Mouse (Mus musculus): ENCODE results near the gene Scn3a. TPM values are rescaled to one million over a fixed set of nuclear protein-coding genes. Genes with fewer than 3 reads are reported as not detected.

Gene Scn3a
- total RNA-seq (2021): under 1 TPM; 0.19 to 0.23 TPM
- long read RNA-seq, experiment 1: 0 reads
- long read RNA-seq, experiment 2: 0 reads

GRCm38 (mm10) chr2:65566793-65567787 lies at the start of gene Scn3a:
Gene Scn3a, minus strand, starts transcription at chr2:65567627.
- peak; percentile 19 for DNase-seq (ENCODE audit: low spot score)

DNA sequence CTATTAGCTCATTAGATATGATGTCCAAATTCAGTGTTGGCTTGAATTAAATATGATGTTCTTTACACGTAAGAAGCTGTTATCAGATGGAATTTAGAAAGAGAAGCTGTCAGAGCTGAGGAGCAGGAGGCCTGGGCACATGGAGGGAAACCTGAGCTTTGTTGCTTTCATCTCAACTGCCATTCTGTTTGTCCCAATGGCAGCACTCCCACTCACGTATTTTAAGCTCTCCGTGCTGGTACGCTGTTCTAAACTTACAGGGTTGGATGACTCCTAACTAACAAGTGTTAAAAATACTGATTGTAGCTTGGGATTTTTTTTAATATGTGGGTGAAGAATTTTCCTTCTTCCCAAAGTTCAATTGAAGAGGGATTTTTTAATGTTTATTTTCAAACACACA lies 44.5 kb upstream of the Scn3a start:
- DNase-seq (ENCODE audit: low spot score): no peak

GRCm38 (mm10) chr2:65607813-65608212 lies 40.4 kb upstream of the Scn3a start:
- no peak for DNase-seq (ENCODE audit: low spot score)

DNA sequence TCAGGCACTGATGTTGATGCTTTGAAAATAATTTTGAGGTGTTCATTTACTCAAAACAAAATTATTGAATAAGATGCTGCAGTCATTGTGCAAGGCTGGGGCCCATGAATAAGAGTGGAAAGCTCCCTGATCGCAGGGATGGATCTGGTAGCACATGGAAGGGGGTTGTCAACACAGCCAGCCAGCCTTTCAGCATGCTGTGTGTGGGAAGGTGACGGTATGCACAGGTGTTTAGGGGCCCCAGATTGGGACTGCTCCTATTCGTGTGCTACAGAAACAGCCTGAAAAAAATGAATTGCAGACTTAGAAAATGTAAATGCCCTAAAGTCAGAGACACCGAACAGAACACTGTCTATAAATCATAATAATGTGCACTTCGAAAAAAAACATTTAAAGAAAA lies 20.3 kb upstream of the Scn3a start:
- no peak for DNase-seq (ENCODE audit: low spot score)

DNA sequence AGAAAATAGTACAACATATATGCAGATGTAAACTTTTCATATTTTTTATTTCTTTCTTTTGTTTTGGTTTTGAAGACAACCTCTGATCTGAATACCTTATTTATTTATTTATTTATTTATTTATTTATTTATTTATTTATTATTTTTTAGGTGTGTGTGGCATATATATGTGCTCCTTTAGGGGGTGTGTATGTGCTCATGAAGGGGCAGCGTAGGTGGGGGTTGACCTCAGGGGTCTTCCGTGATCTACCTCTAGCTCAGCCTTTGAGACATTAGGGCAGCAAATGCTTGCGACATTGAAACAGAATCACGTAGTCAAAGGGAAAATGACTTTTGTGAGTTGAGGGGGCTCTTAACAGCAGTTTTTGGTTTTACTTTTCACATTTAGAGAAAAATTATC lies 498 bp upstream of the Scn3a start:
- no peak for DNase-seq (ENCODE audit: low spot score)

DNA sequence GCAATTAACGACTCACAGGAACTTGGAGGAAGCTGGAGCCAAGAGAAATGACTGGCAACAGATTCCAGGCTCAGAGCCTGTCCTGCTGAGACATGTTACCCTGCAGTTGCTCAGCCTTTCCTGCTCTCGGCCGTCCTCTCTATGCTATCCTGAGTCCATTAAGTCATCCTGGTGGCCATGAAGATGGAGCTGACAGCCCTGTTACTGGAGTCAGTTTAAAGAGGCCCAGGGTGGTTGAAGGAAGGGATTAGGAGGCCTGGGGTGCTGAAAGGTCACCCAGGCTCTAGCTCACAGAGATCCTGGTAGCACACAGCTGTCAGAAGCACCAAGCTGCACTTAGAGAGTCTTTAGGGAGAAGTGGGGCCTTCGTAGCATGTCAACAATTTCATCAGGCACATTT lies 3.5 kb downstream of the Scn3a start:
- no peak for DNase-seq (ENCODE audit: low spot score)

DNA sequence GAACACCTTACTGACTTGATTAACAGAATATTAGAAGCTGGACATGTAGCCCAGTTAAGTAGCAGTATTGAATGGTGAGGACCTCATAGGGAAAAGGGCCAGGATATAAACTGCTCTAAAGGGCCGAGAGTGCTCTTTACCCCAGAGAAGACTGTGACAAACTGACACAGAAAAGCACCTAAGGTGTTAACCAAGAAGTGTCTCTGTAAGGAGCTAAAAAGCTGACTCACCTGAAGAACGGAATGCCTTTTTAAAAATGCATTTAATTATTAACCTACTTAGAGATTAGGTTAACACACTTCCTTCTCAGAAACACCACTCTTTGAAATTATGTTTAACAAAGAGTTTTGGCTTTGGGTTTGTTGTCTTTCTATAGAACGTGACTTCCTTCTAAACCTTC lies 9.7 kb downstream of the Scn3a start:
- no peak for DNase-seq (ENCODE audit: low spot score)

- DNase-seq (ENCODE audit: low spot score): no peak
Observed at GRCm38 (mm10) chr2:65554662-65555061, 12.8 kb downstream of the Scn3a start.

DNA sequence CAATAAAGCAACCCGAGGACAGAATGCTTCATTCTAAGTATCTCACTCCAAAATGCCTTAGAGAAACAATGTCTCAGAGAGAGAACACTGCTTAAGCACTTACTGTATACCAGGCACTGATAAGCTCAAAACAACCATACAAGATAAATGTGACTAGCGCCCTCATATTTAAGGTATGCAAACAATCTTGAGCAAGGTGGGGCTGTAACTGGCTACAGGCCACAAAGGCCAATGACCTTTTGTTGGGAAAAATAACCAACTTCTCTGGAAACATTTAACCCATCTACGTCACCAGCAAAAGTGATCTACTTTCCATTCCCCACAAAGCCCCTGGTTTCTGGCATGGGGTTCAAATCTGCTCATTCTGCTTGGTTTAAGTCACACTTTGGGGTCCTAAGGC lies 14.0 kb downstream of the Scn3a start:
- DNase-seq (ENCODE audit: low spot score): no peak

GRCm38 (mm10) chr2:65552727-65553126 lies 14.7 kb downstream of the Scn3a start:
- DNase-seq (ENCODE audit: low spot score): no peak

- peak; percentile 6 for DNase-seq (ENCODE audit: low spot score)
Observed at GRCm38 (mm10) chr2:65552222-65552621, 15.2 kb downstream of the Scn3a start.

- no peak for DNase-seq (ENCODE audit: low spot score)
Observed at GRCm38 (mm10) chr2:65551736-65552135, 15.7 kb downstream of the Scn3a start.

DNA sequence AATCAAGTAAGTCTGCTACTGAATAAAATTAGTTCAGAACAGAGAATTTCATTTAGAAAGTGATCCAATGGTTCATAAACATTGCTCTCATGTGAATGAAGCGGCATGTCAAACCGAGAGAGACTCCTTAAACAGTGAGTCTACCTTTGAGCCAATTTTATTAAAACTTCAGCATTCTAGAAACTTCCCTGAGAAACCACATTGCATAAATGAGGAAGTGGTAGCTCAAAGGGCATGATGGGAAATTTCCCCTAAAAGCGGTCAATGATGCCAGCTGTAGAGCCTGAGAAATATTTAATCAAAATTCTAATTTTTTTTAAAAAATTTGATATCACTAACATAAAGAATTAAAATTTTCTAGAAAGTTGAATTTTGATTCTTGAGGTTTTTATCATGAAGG lies 16.9 kb downstream of the Scn3a start:
- no peak for DNase-seq (ENCODE audit: low spot score)

- no peak for DNase-seq (ENCODE audit: low spot score)
Observed at GRCm38 (mm10) chr2:65548665-65549064, 18.8 kb downstream of the Scn3a start.

- no peak for DNase-seq (ENCODE audit: low spot score)
Observed at GRCm38 (mm10) chr2:65547341-65547740, 20.1 kb downstream of the Scn3a start.

- DNase-seq (ENCODE audit: low spot score): no peak
Observed at GRCm38 (mm10) chr2:65542906-65543592, 24.4 kb downstream of the Scn3a start.

GRCm38 (mm10) chr2:65541781-65542180 lies 25.6 kb downstream of the Scn3a start:
- DNase-seq (ENCODE audit: low spot score): no peak

DNA sequence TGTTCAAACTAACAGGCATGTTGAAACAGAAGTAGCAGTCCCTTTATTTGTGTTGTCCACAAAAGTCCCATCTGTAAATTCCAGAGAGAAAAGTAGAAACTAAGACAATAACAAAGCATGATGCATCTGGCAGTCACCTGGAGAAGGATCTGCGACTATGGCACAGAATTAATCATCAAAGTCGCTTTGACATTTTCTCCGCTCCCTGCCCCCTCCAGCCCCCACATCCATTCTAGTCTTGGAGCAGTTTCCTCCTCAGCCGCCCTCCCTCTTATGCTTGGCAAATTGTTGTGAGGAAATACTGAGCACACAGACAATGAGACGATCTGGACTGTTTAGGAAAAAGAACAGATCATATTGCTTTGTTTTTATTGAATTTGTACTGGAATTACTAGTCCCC lies 29.0 kb downstream of the Scn3a start:
- no peak for DNase-seq (ENCODE audit: low spot score)

GRCm38 (mm10) chr2:65532127-65532854 lies 35.1 kb downstream of the Scn3a start:
- DNase-seq (ENCODE audit: low spot score): no peak

DNA sequence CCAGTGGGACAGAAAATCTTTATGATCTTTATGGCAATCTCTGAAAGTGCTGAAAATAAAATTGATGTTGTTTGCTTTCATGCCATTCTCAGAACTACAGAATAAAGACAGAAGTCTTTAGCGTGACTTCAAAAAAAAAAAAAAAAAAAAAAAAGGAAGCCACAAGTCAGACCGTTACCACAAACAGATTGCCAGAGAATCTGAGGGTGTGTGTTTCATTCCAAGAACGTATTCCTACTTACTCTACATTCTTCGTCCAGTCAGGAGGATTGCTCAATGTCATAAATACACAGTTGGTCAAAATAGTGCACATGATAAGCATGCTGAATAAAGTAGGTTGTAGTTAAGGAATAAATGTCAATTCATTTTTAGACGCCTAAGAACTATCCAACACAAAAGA lies 38.3 kb downstream of the Scn3a start:
- no peak for DNase-seq (ENCODE audit: low spot score)

DNA sequence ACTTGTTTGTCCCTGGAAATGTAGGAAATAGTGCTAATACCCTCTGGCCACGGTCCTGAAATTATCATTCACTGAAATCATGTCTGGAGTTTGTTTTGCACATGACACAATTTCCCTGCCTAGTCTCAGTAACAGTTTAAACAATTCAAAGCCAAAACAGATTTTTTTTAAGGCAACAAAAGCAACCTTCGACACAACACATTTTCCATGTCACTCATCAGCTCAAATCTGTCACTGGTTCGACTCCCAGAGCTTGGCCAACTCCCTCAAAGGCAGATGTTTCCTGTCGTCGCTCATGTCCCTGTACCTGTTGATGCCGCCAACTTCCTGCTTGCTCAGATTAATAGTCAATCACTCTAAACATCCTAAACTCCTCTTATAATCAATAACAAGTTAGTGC lies 50.7 kb downstream of the Scn3a start:
- DNase-seq (ENCODE audit: low spot score): no peak

DNA sequence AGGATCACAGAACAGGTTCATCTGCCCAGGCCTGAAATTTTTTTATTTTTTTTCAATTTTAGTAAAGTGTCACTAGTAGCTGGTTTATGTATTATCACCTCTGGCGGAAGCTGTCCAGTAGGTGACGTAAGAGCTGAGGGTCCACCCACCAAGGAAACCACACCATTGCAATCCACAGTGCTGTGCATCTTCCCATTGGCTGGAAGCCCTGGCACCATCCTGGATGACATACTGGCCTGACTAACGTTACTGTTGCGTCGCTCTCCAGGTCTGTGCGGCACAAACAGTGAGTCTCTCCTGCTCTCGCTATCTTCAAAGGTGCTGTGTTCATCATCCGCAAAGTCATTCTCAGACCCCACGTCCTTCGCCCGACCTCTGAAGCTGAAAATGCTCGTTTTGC lies 59.2 kb downstream of the Scn3a start:
- DNase-seq (ENCODE audit: low spot score): no peak
